8 mouse cellular contexts compared by ENCODE assay signal in the genomic region with DNA sequence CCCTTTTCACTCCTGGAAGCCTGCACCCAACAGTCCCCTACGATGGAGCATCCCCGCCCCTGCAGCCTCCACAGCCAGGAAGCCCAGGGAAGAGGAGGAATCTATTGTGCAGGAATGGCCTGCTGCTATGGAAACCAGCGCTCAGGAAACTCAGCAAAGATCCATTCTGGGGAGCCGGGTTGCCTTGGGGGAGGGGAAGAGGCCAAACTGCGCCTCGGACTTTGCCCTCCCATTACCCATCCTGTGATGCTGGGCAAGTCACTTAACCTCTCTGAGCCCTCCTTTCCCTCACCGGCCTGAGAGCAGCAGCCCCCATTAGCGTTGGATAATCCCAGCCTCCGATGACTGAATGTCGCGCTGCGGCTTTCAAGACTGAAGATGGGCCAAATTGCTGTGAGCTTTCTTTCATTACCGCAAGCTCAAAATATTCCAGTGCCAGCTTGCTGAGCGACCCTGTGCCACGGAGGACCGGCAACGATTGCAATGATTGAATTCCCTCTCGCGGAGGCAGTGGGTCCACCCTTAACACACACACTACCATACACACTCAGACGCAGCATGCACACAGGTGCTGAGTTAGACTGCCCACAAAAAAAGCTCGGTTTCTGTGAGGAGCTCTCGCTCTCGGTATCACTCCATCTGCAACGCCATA. TPM values are rescaled to one million over a fixed set of nuclear protein-coding genes. Genes with fewer than 3 reads are reported as not detected.
DNase-seq lines count a peak whose midpoint lies in the region; ATAC-seq and TF ChIP-seq lines count a peak whose summit lies in the region.

No protein-coding gene starts in this region.

- H3K4me2 ChIP-seq in heart, postnatal 0 days (ENCODE audit: low read depth, low read length) = peak overlapping the region; percentile 24; the same call in 1 of the 2 replicates
- peak overlapping the region; percentile 27 for H3K4me2 ChIP-seq in embryonic facial prominence, embryonic 11.5 days (ENCODE audit: low read depth, low read length)
- peak overlapping the region; percentile 28 for H3K4me2 ChIP-seq in intestine, embryonic 16.5 days (ENCODE audit: low read depth, low read length)
- H3K4me2 ChIP-seq in liver, embryonic 13.5 days = peak overlapping the region; percentile 32
- H3K4me2 ChIP-seq in stomach, embryonic 14.5 days (replicated peaks; ENCODE audit: low read depth, low read length) = peak overlapping the region; percentile 32

- H3K36me3 ChIP-seq in heart, postnatal 0 days (replicated peaks; ENCODE audit: control insufficient read depth, insufficient read depth, low read length) = no peaks in the 10 kb centered on the region
- H3K36me3 ChIP-seq in heart, adult 2 months (ENCODE audit: control insufficient read depth, insufficient read depth, low read length) = no peaks in the 10 kb centered on the region
- H3K36me3 ChIP-seq in embryonic facial prominence, embryonic 11.5 days (replicated peaks; ENCODE audit: control insufficient read depth, insufficient read depth, low read depth, low read length) = no peaks in the 10 kb centered on the region
- H3K36me3 ChIP-seq in intestine, embryonic 16.5 days (ENCODE audit: control insufficient read depth, insufficient read depth, low read length) = no peaks in the 10 kb centered on the region
- no peaks in the 10 kb centered on the region for H3K36me3 ChIP-seq in liver, embryonic 13.5 days
- H3K36me3 ChIP-seq in stomach, embryonic 14.5 days (ENCODE audit: control insufficient read depth, insufficient read depth, low read length) = no peaks in the 10 kb centered on the region

- WGBS in heart, postnatal 0 days = 23% methylated on average over 24 of the region's 24 CpGs
- WGBS in heart, adult 2 months = 32% methylated on average over 24 of the region's 24 CpGs
- 9% methylated on average over 24 of the region's 24 CpGs for WGBS in embryonic facial prominence, embryonic 11.5 days
- WGBS in intestine, embryonic 16.5 days = 14% methylated on average over 24 of the region's 24 CpGs
- 15% methylated on average over 24 of the region's 24 CpGs for WGBS in liver, embryonic 13.5 days (ENCODE audit: insufficient replicate concordance)
- 12% methylated on average over 24 of the region's 24 CpGs for WGBS in stomach, embryonic 14.5 days

- H3K4me1 ChIP-seq in heart, postnatal 0 days (ENCODE audit: control insufficient read depth, insufficient read depth) = no peaks in the 10 kb centered on the region
- H3K4me1 ChIP-seq in heart, adult 2 months (ENCODE audit: control insufficient read depth, insufficient read depth, low read length) = no peaks in the 10 kb centered on the region
- H3K4me1 ChIP-seq in embryonic facial prominence, embryonic 11.5 days (ENCODE audit: control insufficient read depth, insufficient read depth, low read length) = no peaks in the 10 kb centered on the region
- H3K4me1 ChIP-seq in intestine, embryonic 16.5 days (ENCODE audit: control insufficient read depth, insufficient read depth, low read length) = peaks cover 10% of the 10 kb centered on the region
- H3K4me1 ChIP-seq in liver, embryonic 13.5 days (replicated peaks) = peaks cover 6% of the 10 kb centered on the region
- H3K4me1 ChIP-seq in stomach, embryonic 14.5 days (ENCODE audit: control insufficient read depth, insufficient read depth, low read length) = 0 out of 2 replicates have a peak, but pooled peaks cover 8% of the 10 kb centered on the region

- no peak overlapping the region for H3K9ac ChIP-seq in heart, postnatal 0 days (replicated peaks; ENCODE audit: low read depth, low read length)
- H3K9ac ChIP-seq in heart, adult 2 months (ENCODE audit: low read depth, low read length) = no peak overlapping the region
- peak overlapping the region; percentile 45; the same call in 1 of the 2 replicates for H3K9ac ChIP-seq in embryonic facial prominence, embryonic 11.5 days (replicated peaks; ENCODE audit: low read length)
- H3K9ac ChIP-seq in intestine, embryonic 16.5 days (ENCODE audit: low read depth, low read length) = no peak overlapping the region
- H3K9ac ChIP-seq in liver, embryonic 13.5 days = no peak overlapping the region
- H3K9ac ChIP-seq in stomach, embryonic 14.5 days (replicated peaks; ENCODE audit: low read depth, low read length) = no peak overlapping the region

- H3K9me3 ChIP-seq in heart, postnatal 0 days (replicated peaks; ENCODE audit: control insufficient read depth, low read length) = no peaks in the 10 kb centered on the region
- H3K9me3 ChIP-seq in embryonic facial prominence, embryonic 11.5 days (replicated peaks; ENCODE audit: control insufficient read depth, low read length) = no peaks in the 10 kb centered on the region
- no peaks in the 10 kb centered on the region for H3K9me3 ChIP-seq in intestine, embryonic 16.5 days (ENCODE audit: control insufficient read depth, low read length)
- H3K9me3 ChIP-seq in liver, embryonic 13.5 days (replicated peaks) = no peaks in the 10 kb centered on the region
- no peaks in the 10 kb centered on the region for H3K9me3 ChIP-seq in stomach, embryonic 14.5 days (ENCODE audit: control insufficient read depth, low read depth, low read length)

- no peak for TF ChIP-seq CTCF in heart, postnatal 0 days (IDR thresholded peaks at IDR 0.05; ENCODE audit: low read depth)
- no peak for TF ChIP-seq CTCF in heart, adult 2 months (IDR thresholded peaks at IDR 0.05)

- peaks cover 14% of the 10 kb centered on the region for H3K27me3 ChIP-seq in heart, postnatal 0 days (ENCODE audit: control insufficient read depth, insufficient read depth, low read length)
- peaks cover 1% of the 10 kb centered on the region; the same call in 1 of the 2 replicates for H3K27me3 ChIP-seq in heart, adult 2 months (ENCODE audit: control insufficient read depth, insufficient read depth, low read length)
- no peaks in the 10 kb centered on the region for H3K27me3 ChIP-seq in embryonic facial prominence, embryonic 11.5 days (ENCODE audit: control insufficient read depth, insufficient read depth, low read length)
- no peaks in the 10 kb centered on the region; the same call in 1 of the 2 replicates for H3K27me3 ChIP-seq in intestine, embryonic 16.5 days (replicated peaks; ENCODE audit: control insufficient read depth, insufficient read depth, low read length)
- H3K27me3 ChIP-seq in liver, embryonic 13.5 days = peaks cover 23% of the 10 kb centered on the region
- no peaks in the 10 kb centered on the region for H3K27me3 ChIP-seq in stomach, embryonic 14.5 days (ENCODE audit: control insufficient read depth, insufficient read depth, low read length)

- no peaks in the 10 kb centered on the region for H3K79me2 ChIP-seq in heart, adult 2 months (replicated peaks; ENCODE audit: control insufficient read depth, insufficient read depth, low read length)

- H3K27ac ChIP-seq in heart, postnatal 0 days (ENCODE audit: low read depth) = no peak overlapping the region
- no peak overlapping the region for H3K27ac ChIP-seq in heart, adult 2 months
- no peak overlapping the region for H3K27ac ChIP-seq in embryonic facial prominence, embryonic 11.5 days (replicated peaks; ENCODE audit: low read depth, low read length)
- no peak overlapping the region for H3K27ac ChIP-seq in intestine, embryonic 16.5 days (ENCODE audit: low read length)
- H3K27ac ChIP-seq in liver, embryonic 13.5 days = no peak overlapping the region
- H3K27ac ChIP-seq in stomach, embryonic 14.5 days (ENCODE audit: low read length) = no peak overlapping the region

- no peak for DNase-seq in heart, postnatal 0 days (ENCODE audit: low spot score)
- DNase-seq in heart, adult 2 months = no peak
- DNase-seq in embryonic facial prominence, embryonic 11.5 days (ENCODE audit: low spot score) = peak; percentile 65
- no peak for DNase-seq in liver, embryonic 13.5 days
- no peak for DNase-seq in thymus, postnatal 10 days (ENCODE audit: low spot score in 2 of 2)
- DNase-seq in urinary bladder, postnatal 36 days (ENCODE audit: low spot score in 2 of 2) = no peak

- intact Hi-C loops in heart, adult 2 months (cut with DNase I) = no loop called here

- H3K4me3 ChIP-seq in heart, postnatal 0 days (ENCODE audit: low read depth, low read length) = no peak overlapping the region
- H3K4me3 ChIP-seq in heart, adult 2 months = no peak overlapping the region
- H3K4me3 ChIP-seq in embryonic facial prominence, embryonic 11.5 days (ENCODE audit: low read depth, low read length) = peak overlapping the region; percentile 22
- no peak overlapping the region for H3K4me3 ChIP-seq in intestine, embryonic 16.5 days (ENCODE audit: low read length)
- H3K4me3 ChIP-seq in liver, embryonic 13.5 days (replicated peaks) = no peak overlapping the region
- no peak overlapping the region; the same call in 1 of the 2 replicates for H3K4me3 ChIP-seq in stomach, embryonic 14.5 days (ENCODE audit: low read depth, low read length)

- no peak for ATAC-seq in heart, postnatal 0 days (ENCODE audit: insufficient read depth, low read depth)
- ATAC-seq in embryonic facial prominence, embryonic 11.5 days (replicated peaks; ENCODE audit: insufficient number of reproducible peaks, low FRiP score, low TSS enrichment, low read depth) = peak; percentile 81
- ATAC-seq in intestine, embryonic 16.5 days = no peak; the same call in 1 of the 2 replicates
- ATAC-seq in liver, embryonic 13.5 days (ENCODE audit: low read depth) = no peak
- no peak; the same call in 1 of the 2 replicates for ATAC-seq in stomach, embryonic 14.5 days (ENCODE audit: insufficient number of reproducible peaks, insufficient read depth, low FRiP score, low read depth)

- TF ChIP-seq POLR2A in heart, adult 2 months (IDR thresholded peaks at IDR 0.05; ENCODE audit: insufficient read depth, low read depth, low read length) = no peak

- TF ChIP-seq EP300 in heart, postnatal 0 days (IDR thresholded peaks at IDR 0.05; ENCODE audit: low read depth) = no peak
- TF ChIP-seq EP300 in heart, adult 2 months (IDR thresholded peaks at IDR 0.05; ENCODE audit: insufficient read depth, low read depth, low read length) = no peak

RNA-seq across cellular contexts. Expression of a gene that starts 18.1 kb away (rescaled TPM):
- 17.0 and 43.9 TPM in 2 replicates for total RNA-seq in heart, postnatal 0 days (2014; rRNA removed; ENCODE audit: low replicate concordance)
- 8.8 and 10.8 TPM in 2 replicates for polyA plus RNA-seq in heart, postnatal 0 days (2015; fragmentation: Nextera tagmentation; extraction: Ambion mirVana)
- total RNA-seq in heart, adult 2 months (2021) = 10 to 100 TPM; 28.9 to 29.4 TPM
- 28.3 and 32.1 TPM in 2 replicates for polyA plus RNA-seq in heart, adult 2 months (2012; rRNA removed)
- 20.9 and 21.2 TPM in 2 replicates for polyA plus RNA-seq in embryonic facial prominence, embryonic 11.5 days (2014; fragmentation: Nextera tagmentation; extraction: Ambion mirVana)
- polyA plus RNA-seq in intestine, embryonic 16.5 days (2015; fragmentation: Nextera tagmentation; extraction: Ambion mirVana) = 17.0 and 17.6 TPM in 2 replicates
- polyA plus RNA-seq in liver, embryonic 13.5 days (2015; fragmentation: Nextera tagmentation; extraction: Ambion mirVana) = 18.1 and 20.4 TPM in 2 replicates
- polyA plus RNA-seq in stomach, embryonic 14.5 days (2014; fragmentation: Nextera tagmentation; extraction: Ambion mirVana) = 27.4 and 30.2 TPM in 2 replicates

RNA-seq across cellular contexts. Expression of a gene that starts 38.1 kb away (rescaled TPM):
- not detected in 2 replicates for total RNA-seq in heart, postnatal 0 days (2014; rRNA removed; ENCODE audit: low replicate concordance)
- not detected in 2 replicates for polyA plus RNA-seq in heart, postnatal 0 days (2015; fragmentation: Nextera tagmentation; extraction: Ambion mirVana)
- total RNA-seq in heart, adult 2 months (2021) = under 1 TPM in 1 of 2 experiments, not detected in 1; 0.23 TPM
- polyA plus RNA-seq in heart, adult 2 months (2012; rRNA removed) = 0.20 TPM in 1 of 2 replicates, not detected in the other
- not detected in 2 replicates for polyA plus RNA-seq in embryonic facial prominence, embryonic 11.5 days (2014; fragmentation: Nextera tagmentation; extraction: Ambion mirVana)
- polyA plus RNA-seq in intestine, embryonic 16.5 days (2015; fragmentation: Nextera tagmentation; extraction: Ambion mirVana) = not detected in 2 replicates
- polyA plus RNA-seq in liver, embryonic 13.5 days (2015; fragmentation: Nextera tagmentation; extraction: Ambion mirVana) = 0.06 TPM in 1 of 2 replicates, not detected in the other
- not detected in 2 replicates for polyA plus RNA-seq in stomach, embryonic 14.5 days (2014; fragmentation: Nextera tagmentation; extraction: Ambion mirVana)
